Mouse (Mus musculus) kidney, postnatal 0 days (tissue): ENCODE data around the gene Olfr1502. TPM values are rescaled to one million over a fixed set of nuclear protein-coding genes. Genes with fewer than 3 reads are reported as not detected.

ENCODE experiments used
- ATAC-seq: fragments of 200-750 bp; cut with Nextera tagmentation; replicated peaks from 2 replicates; pipeline ENCODE4 v1.8.0; 2017; ENCODE audit warnings: low read depth, moderate number of reproducible peaks, moderate TSS enrichment, moderate library complexity; ENCODE audit not compliant: low FRiP score
- DNase-seq: peaks from one replicate; pipeline ENCODE4 v3.0.0-alpha.2; 2016; ENCODE audit warnings: low spot score
- H3K27ac ChIP-seq: fragments of 300-500 bp; sonication (generic); 2 replicates; pipeline ENCODE4 v1.5.1; 2014; ENCODE audit warnings: mild to moderate bottlenecking
- H3K27me3 ChIP-seq: fragments of 300-500 bp; sonication (generic); 2 replicates; pipeline ENCODE4 v1.6.1; 2014; ENCODE audit warnings: low read length, mixed read lengths; ENCODE audit not compliant: insufficient read depth
- H3K36me3 ChIP-seq: fragments of 300-500 bp; sonication (generic); 2 replicates; pipeline ENCODE4 v1.6.1; 2014; ENCODE audit warnings: low read length, mixed read lengths; ENCODE audit not compliant: insufficient read depth
- H3K4me1 ChIP-seq: fragments of 300-500 bp; sonication (generic); replicated peaks from 2 replicates; pipeline ENCODE4 v1.6.1; 2014; ENCODE audit warnings: antibody characterized with exemption, low read length, mixed read lengths; ENCODE audit not compliant: insufficient read depth
- H3K4me2 ChIP-seq: fragments of 300-500 bp; sonication (generic); 2 replicates; pipeline ENCODE4 v1.6.1; 2014; ENCODE audit warnings: mild to moderate bottlenecking, low read length, moderate library complexity, mixed read lengths
- H3K4me3 ChIP-seq: fragments of 300-500 bp; sonication (generic); replicated peaks from 2 replicates; pipeline ENCODE4 v1.5.1; 2014; ENCODE audit warnings: low read depth, low read length
- H3K9ac ChIP-seq: fragments of 300-500 bp; sonication (generic); 2 replicates; pipeline ENCODE4 v1.6.1; 2014; ENCODE audit warnings: low read depth, low read length
- H3K9me3 ChIP-seq: fragments of 300-500 bp; sonication (generic); replicated peaks from 2 replicates; pipeline ENCODE4 v1.6.1; 2016; ENCODE audit warnings: low read length, inconsistent platforms, mixed read lengths
- CTCF ChIP-seq: IDR thresholded peaks from 2 replicates; pipeline ENCODE4 v1.5.1; 2016; ENCODE audit warnings: antibody characterized with exemption, low read depth, mild to moderate bottlenecking, moderate library complexity
- WGBS: fragments of 180-500 bp; shearing (Covaris S2); extraction: QIAGEN DNeasy Blood & Tissue Kit; methylation state at CpG from one replicate; pipeline ENCODE4 v1.1.7; 2014; 5-methylcytosine and 5-hydroxymethylcytosine counted together
- polyA plus RNA-seq: library from polyadenylated mRNA; unstranded; fragments of >200 nt; fragmentation: Nextera tagmentation; extraction: Ambion mirVana; gene quantifications from 2 replicates; pipeline ENCODE4 v1.2.1, GENCODE M21; 2015

Olfr1502 gene
- polyA plus RNA-seq, 1 experiment from 2014 or later, result not detected

DNA sequence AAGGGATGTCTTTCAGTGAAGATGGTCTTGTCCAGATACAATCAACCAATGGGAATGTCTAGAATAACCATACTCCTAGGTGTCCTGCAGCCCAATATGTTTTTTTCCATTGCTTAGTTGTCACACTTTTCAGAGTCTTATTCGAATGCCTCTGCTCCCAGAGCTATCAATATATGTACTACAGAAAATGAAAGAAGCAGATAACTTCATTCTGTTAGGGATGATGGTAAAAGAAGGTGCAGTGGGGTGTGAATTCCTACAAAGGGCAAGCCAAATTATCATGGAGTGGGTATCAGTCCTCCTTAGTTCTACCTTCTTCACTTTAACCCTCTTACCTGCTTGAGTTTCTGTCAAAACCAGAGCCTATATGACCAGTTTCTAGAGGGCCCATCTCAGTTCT, 36.2 kb downstream of the Olfr1502 start, which contains the start of gene Olfr1504:
Gene Olfr1504 (minus strand): TSS at position 101 of the 400 bp plus-strand sequence.
- DNase-seq, result no peak
- ATAC-seq, result no peak
- H3K27ac ChIP-seq, result no peak within 1 kb of the TSS
- H3K36me3 ChIP-seq, result no peaks in the 10 kb centered on the region
- no peak within 1 kb of the TSS for H3K9ac ChIP-seq
- no peaks in the 10 kb centered on the region for H3K4me1 ChIP-seq
- H3K27me3 ChIP-seq, result no peaks in the 10 kb centered on the region
- H3K4me2 ChIP-seq, result no peak within 1 kb of the TSS
- TF ChIP-seq CTCF, result no peak
- 67% methylated on average over 1 of the region's 1 CpGs for WGBS
- H3K9me3 ChIP-seq, result no peaks in the 10 kb centered on the region
- no peak within 1 kb of the TSS for H3K4me3 ChIP-seq

Other genes with a start within 250 kb of the Olfr1502 start
- gene Olfr1487, start 244.4 kb upstream of the Olfr1502 start, polyA plus RNA-seq, result not detected in 2 replicates
- gene Olfr1489, start 230.2 kb upstream of the Olfr1502 start, polyA plus RNA-seq, result not detected in 2 replicates
- not detected in 2 replicates for gene Olfr1490, start 210.7 kb upstream of the Olfr1502 start, polyA plus RNA-seq
- gene Olfr1491, start 164.5 kb upstream of the Olfr1502 start, polyA plus RNA-seq, result not detected in 2 replicates
- gene Olfr1493-ps1, start 138.5 kb upstream of the Olfr1502 start, polyA plus RNA-seq, result not detected in 2 replicates
- gene Olfr1494, start 122.1 kb upstream of the Olfr1502 start, polyA plus RNA-seq, result not detected in 2 replicates
- gene Olfr1495, start 97.2 kb upstream of the Olfr1502 start, polyA plus RNA-seq, result not detected in 2 replicates
- gene Olfr1496, start 83.9 kb upstream of the Olfr1502 start, polyA plus RNA-seq, result not detected in 2 replicates
- gene Olfr1497, start 63.6 kb upstream of the Olfr1502 start, polyA plus RNA-seq, result not detected in 2 replicates
- not detected in 2 replicates for gene Olfr1499, start 42.3 kb upstream of the Olfr1502 start, polyA plus RNA-seq
- gene Olfr1500, start 31.3 kb upstream of the Olfr1502 start, polyA plus RNA-seq, result not detected in 2 replicates
- not detected in 2 replicates for gene Olfr1501, start 11.1 kb upstream of the Olfr1502 start, polyA plus RNA-seq
- not detected in 2 replicates for gene Olfr1504, start 36.1 kb downstream of the Olfr1502 start, polyA plus RNA-seq
- not detected in 2 replicates for gene Olfr1505, start 51.7 kb downstream of the Olfr1502 start, polyA plus RNA-seq